Mouse (Mus musculus) lung, adult 2 months (tissue): ENCODE results near the gene Sstr4.

Experiments
- CTCF ChIP-seq: fragments of 200-500 bp; IDR thresholded peaks from 2 replicates; pipeline ENCODE4 v1.5.1; 2011; ENCODE audit warnings: mild to moderate bottlenecking, low read length, control low read depth; ENCODE audit not compliant: insufficient read depth
- POLR2A ChIP-seq: fragments of 200-500 bp; IDR thresholded peaks from 2 replicates; pipeline ENCODE4 v1.6.1; 2011; ENCODE audit warnings: low read depth, mild to moderate bottlenecking, control low read depth, low read length, borderline replicate concordance; ENCODE audit errors: extremely low read depth

GRCm38 (mm10) chr2:148442172-148442571 is 47.0 kb downstream of the Sstr4 start:
- no peak for TF ChIP-seq CTCF
- no peak for TF ChIP-seq POLR2A
